Mouse (Mus musculus): ENCODE results near the gene Eef2kmt. TPM values are rescaled to one million over a fixed set of nuclear protein-coding genes. Genes with fewer than 3 reads are reported as not detected.
"Not testable (repeated sequence)": the region's sequence is repeated elsewhere in the genome, so short reads cannot be mapped to it uniquely, and the experiment has no call there.

Gene Eef2kmt
- polyA plus RNA-seq, 1 experiment = 26.1 TPM

- H3K36me3 ChIP-seq (ENCODE audit: control insufficient read depth, insufficient read depth, low read length) = peaks cover 25% of the 10 kb centered on the region
- WGBS = 94% methylated on average over 6 of the region's 6 CpGs
- TF ChIP-seq POLR2A (IDR thresholded peaks at IDR 0.05; ENCODE audit: low read depth, low read length) (no peak), CTCF (IDR thresholded peaks at IDR 0.05; ENCODE audit: extremely low read depth, insufficient read length, insufficient replicate concordance, low read depth, low read length) (no peak)
Observed at GRCm38 (mm10) chr16:5242882-5243281, 12.9 kb downstream of the Eef2kmt start.

GRCm38 (mm10) chr16:5242355-5242754, 13.4 kb downstream of the Eef2kmt start:
- H3K27ac ChIP-seq (ENCODE audit: insufficient read depth, low read depth, low read length) = no peak overlapping the region
- no peak overlapping the region for H3K4me3 ChIP-seq (ENCODE audit: low read depth, low read length)
- no peaks in the 10 kb centered on the region for H3K4me1 ChIP-seq (ENCODE audit: control insufficient read depth, insufficient read depth, insufficient read length, low read length)
- H3K36me3 ChIP-seq (ENCODE audit: control insufficient read depth, insufficient read depth, low read length) = peaks cover 20% of the 10 kb centered on the region; the same call in 1 of the 2 replicates
- H3K27me3 ChIP-seq (ENCODE audit: control insufficient read depth, insufficient read depth, low read length) = no peaks in the 10 kb centered on the region
- 91% methylated on average over 4 of the region's 4 CpGs for WGBS
- TF ChIP-seq POLR2A (IDR thresholded peaks at IDR 0.05; ENCODE audit: low read depth, low read length) (no peak), CTCF (IDR thresholded peaks at IDR 0.05; ENCODE audit: extremely low read depth, insufficient read length, insufficient replicate concordance, low read depth, low read length) (no peak)

More at GRCm38 (mm10) chr16:5242882-5243281, 12.9 kb downstream of the Eef2kmt start:
- Histone ChIP-seq H3K27ac (ENCODE audit: insufficient read depth, low read depth, low read length) (no peak overlapping the region), H3K4me3 (ENCODE audit: low read depth, low read length) (no peak overlapping the region), H3K27me3 (ENCODE audit: control insufficient read depth, insufficient read depth, low read length) (no peaks in the 10 kb centered on the region), H3K4me1 (ENCODE audit: control insufficient read depth, insufficient read depth, insufficient read length, low read length) (no peaks in the 10 kb centered on the region)

GRCm38 (mm10) chr16:5233418-5234313, 22.1 kb downstream of the Eef2kmt start, which contains the start of gene Alg1:
Gene Alg1 (plus strand): TSS chr16:5233621.
- under 1% methylated on average over 47 of the region's 47 CpGs for WGBS
- Histone ChIP-seq H3K27ac (ENCODE audit: insufficient read depth, low read depth, low read length) (peak within 1 kb of the TSS; percentile 5; the same call in 1 of the 2 replicates), H3K4me1 (ENCODE audit: control insufficient read depth, insufficient read depth, insufficient read length, low read length) (peaks cover 5% of the 10 kb centered on the region; the same call in 1 of the 2 replicates), H3K36me3 (ENCODE audit: control insufficient read depth, insufficient read depth, low read length) (no peaks in the 10 kb centered on the region), H3K27me3 (ENCODE audit: control insufficient read depth, insufficient read depth, low read length) (no peaks in the 10 kb centered on the region), H3K4me3 (ENCODE audit: low read depth, low read length) (peak within 1 kb of the TSS; percentile 96)
- TF ChIP-seq CTCF (IDR thresholded peaks at IDR 0.05; ENCODE audit: extremely low read depth, insufficient read length, insufficient replicate concordance, low read depth, low read length) (no peak), POLR2A (IDR thresholded peaks at IDR 0.05; ENCODE audit: low read depth, low read length) (peak; percentile 96)

- TF ChIP-seq POLR2A (IDR thresholded peaks at IDR 0.05; ENCODE audit: low read depth, low read length) (no peak), CTCF (IDR thresholded peaks at IDR 0.05; ENCODE audit: extremely low read depth, insufficient read length, insufficient replicate concordance, low read depth, low read length) (no peak)
- H3K27ac ChIP-seq (ENCODE audit: insufficient read depth, low read depth, low read length) = no peak overlapping the region
- H3K4me1 ChIP-seq (ENCODE audit: control insufficient read depth, insufficient read depth, insufficient read length, low read length) = peaks cover 5% of the 10 kb centered on the region; the same call in 1 of the 2 replicates
- H3K27me3 ChIP-seq (ENCODE audit: control insufficient read depth, insufficient read depth, low read length) = no peaks in the 10 kb centered on the region
- H3K36me3 ChIP-seq (ENCODE audit: control insufficient read depth, insufficient read depth, low read length) = no peaks in the 10 kb centered on the region
- H3K4me3 ChIP-seq (ENCODE audit: low read depth, low read length) = no peak overlapping the region
- WGBS = 62% methylated on average over 4 of the region's 4 CpGs
Observed at GRCm38 (mm10) chr16:5232982-5233381, 22.8 kb downstream of the Eef2kmt start.

DNA sequence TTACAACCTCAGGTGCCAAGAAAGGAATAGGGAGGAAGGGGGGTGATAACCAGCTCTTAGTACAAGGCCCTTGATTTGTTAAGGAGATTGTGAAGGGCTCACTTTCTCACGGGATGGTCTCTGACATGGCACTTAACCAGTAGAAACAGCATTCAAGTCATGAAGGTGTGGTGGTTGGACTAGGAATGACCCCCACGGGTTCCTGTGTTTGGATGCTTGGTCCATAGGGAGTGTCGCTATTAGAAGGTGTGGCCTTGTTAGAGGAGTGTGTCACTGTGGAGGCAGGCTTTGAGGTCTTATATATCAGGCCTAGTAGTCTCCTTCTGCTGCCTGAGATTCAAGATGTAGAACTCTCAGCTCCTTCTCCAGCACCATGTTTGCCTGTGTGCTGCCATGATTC, 27.7 kb downstream of the Eef2kmt start:
- not testable (repeated sequence) for H3K36me3 ChIP-seq (ENCODE audit: control insufficient read depth, insufficient read depth, low read length); H3K4me1 ChIP-seq (ENCODE audit: control insufficient read depth, insufficient read depth, insufficient read length, low read length); H3K27me3 ChIP-seq (ENCODE audit: control insufficient read depth, insufficient read depth, low read length); H3K4me3 ChIP-seq (ENCODE audit: low read depth, low read length); H3K27ac ChIP-seq (ENCODE audit: insufficient read depth, low read depth, low read length)
- WGBS = 37% methylated on average over 3 of the region's 3 CpGs

DNA sequence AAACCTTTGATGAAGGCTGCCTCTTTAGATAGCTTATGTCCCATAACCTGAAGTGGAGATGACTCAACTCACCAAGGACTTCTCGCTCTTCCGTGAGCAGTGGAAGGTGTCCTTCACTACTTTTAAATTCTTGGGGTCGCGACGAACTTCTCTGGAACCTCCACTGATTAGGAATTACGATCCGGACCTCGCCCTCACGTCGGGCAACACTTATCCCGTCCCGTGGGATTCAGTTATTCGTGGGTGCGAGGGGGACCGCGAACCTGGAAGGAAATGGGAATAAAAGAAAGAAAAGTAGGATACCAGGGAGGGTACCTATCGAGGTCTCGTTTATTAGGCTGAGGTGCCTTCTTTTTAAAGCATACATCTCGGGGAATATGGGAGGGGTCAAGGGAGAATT, 28.3 kb downstream of the Eef2kmt start:
- H3K27me3 ChIP-seq (ENCODE audit: control insufficient read depth, insufficient read depth, low read length); H3K27ac ChIP-seq (ENCODE audit: insufficient read depth, low read depth, low read length); H3K4me1 ChIP-seq (ENCODE audit: control insufficient read depth, insufficient read depth, insufficient read length, low read length); H3K36me3 ChIP-seq (ENCODE audit: control insufficient read depth, insufficient read depth, low read length); H3K4me3 ChIP-seq (ENCODE audit: low read depth, low read length): not testable (repeated sequence)
- 33% methylated on average over 19 of the region's 19 CpGs for WGBS

DNA sequence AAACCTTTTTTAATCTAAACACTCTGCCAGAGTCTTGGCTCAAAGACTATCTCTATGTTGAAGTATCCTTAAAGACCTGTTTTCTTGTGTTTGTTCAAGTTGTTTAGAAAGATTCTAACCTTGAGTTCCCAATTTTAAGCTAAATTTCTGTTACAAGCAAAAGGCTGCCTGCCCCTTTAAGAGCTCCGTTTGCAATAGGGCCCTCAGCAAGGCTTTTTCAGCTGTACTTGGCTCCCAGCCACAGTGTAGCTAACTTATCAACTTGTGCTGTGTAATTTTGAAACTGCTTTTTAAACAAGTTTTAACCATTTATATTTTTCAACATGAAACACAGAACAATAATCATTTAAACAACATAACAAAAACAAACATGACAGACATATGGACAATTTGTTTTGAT, 29.2 kb downstream of the Eef2kmt start:
- H3K36me3 ChIP-seq (ENCODE audit: control insufficient read depth, insufficient read depth, low read length); H3K27me3 ChIP-seq (ENCODE audit: control insufficient read depth, insufficient read depth, low read length); H3K4me1 ChIP-seq (ENCODE audit: control insufficient read depth, insufficient read depth, insufficient read length, low read length); H3K4me3 ChIP-seq (ENCODE audit: low read depth, low read length); H3K27ac ChIP-seq (ENCODE audit: insufficient read depth, low read depth, low read length): not testable (repeated sequence)
- WGBS = 2% methylated on average over 1 of the region's 1 CpGs

Data from small intestine, adult 2 months (tissue).